Mouse (Mus musculus): Measurements from ENCODE around the gene Cyb5d1. TPM values are rescaled to one million over a fixed set of nuclear protein-coding genes. Genes with fewer than 3 reads are reported as not detected.

The Cyb5d1 gene
- polyA plus RNA-seq, 1 experiment from 2014 or later = 55.0 TPM

- Histone ChIP-seq H3K9me3 (no peaks in the 10 kb centered on the region), H3K27ac (peak within 1 kb of the TSS; percentile 100), H3K4me3 (replicated peaks) (peak within 1 kb of the TSS; percentile 99), H3K4me1 (peaks cover 61% of the 10 kb centered on the region), H3K4me2 (peak within 1 kb of the TSS; percentile 78), H3K36me3 (replicated peaks) (peaks cover 16% of the 10 kb centered on the region), H3K9ac (peak within 1 kb of the TSS; percentile 100), H3K27me3 (no peaks in the 10 kb centered on the region)
- 2% methylated on average over 15 of the region's 34 CpGs for WGBS
- ATAC-seq (ENCODE audit: low FRiP score) = no peak
Measured at GRCm38 (mm10) chr11:69369215-69369989, 26.0 kb downstream of the Cyb5d1 start, which contains the start of gene Chd3. Gene Chd3, minus strand, starts transcription at chr11:69369406.

GRCm38 (mm10) chr11:69368356-69369214 is 26.8 kb downstream of the Cyb5d1 start:
- peaks cover 15% of the 10 kb centered on the region for H3K36me3 ChIP-seq (replicated peaks)
- H3K27ac ChIP-seq = peak overlapping the region; percentile 100
- peaks cover 61% of the 10 kb centered on the region for H3K4me1 ChIP-seq
- ATAC-seq (ENCODE audit: low FRiP score) = peak; percentile 30
- WGBS = under 1% methylated on average over 61 of the region's 106 CpGs
- H3K9ac ChIP-seq = peak overlapping the region; percentile 100
- no peaks in the 10 kb centered on the region for H3K27me3 ChIP-seq
- peak overlapping the region; percentile 99 for H3K4me3 ChIP-seq (replicated peaks)
- H3K9me3 ChIP-seq = no peaks in the 10 kb centered on the region
- peak overlapping the region; percentile 78 for H3K4me2 ChIP-seq

GRCm38 (mm10) chr11:69367616-69368355 is 27.6 kb downstream of the Cyb5d1 start:
- Histone ChIP-seq H3K4me3 (replicated peaks) (peak overlapping the region; percentile 99), H3K9ac (peak overlapping the region; percentile 100), H3K27me3 (no peaks in the 10 kb centered on the region), H3K9me3 (no peaks in the 10 kb centered on the region), H3K36me3 (replicated peaks) (peaks cover 15% of the 10 kb centered on the region), H3K4me2 (peak overlapping the region; percentile 78), H3K27ac (peak overlapping the region; percentile 100), H3K4me1 (peaks cover 62% of the 10 kb centered on the region)
- under 1% methylated on average over 22 of the region's 22 CpGs for WGBS
- peak; percentile 1; the same call in 1 of the 2 replicates for ATAC-seq (ENCODE audit: low FRiP score)

GRCm38 (mm10) chr11:69366855-69367615 is 28.4 kb downstream of the Cyb5d1 start:
- Histone ChIP-seq H3K4me3 (replicated peaks) (peak overlapping the region; percentile 99), H3K27ac (peak overlapping the region; percentile 100), H3K27me3 (no peaks in the 10 kb centered on the region), H3K36me3 (replicated peaks) (peaks cover 18% of the 10 kb centered on the region), H3K4me2 (peak overlapping the region; percentile 78), H3K4me1 (peaks cover 61% of the 10 kb centered on the region), H3K9ac (peak overlapping the region; percentile 100), H3K9me3 (no peaks in the 10 kb centered on the region)
- ATAC-seq (ENCODE audit: low FRiP score) = no peak
- 0% methylated on average over 22 of the region's 22 CpGs for WGBS

- peak; percentile 85 for ATAC-seq (ENCODE audit: low FRiP score)
- H3K27ac ChIP-seq = peak overlapping the region; percentile 100
- H3K36me3 ChIP-seq (replicated peaks) = peaks cover 25% of the 10 kb centered on the region
- under 1% methylated on average over 26 of the region's 26 CpGs for WGBS
- peak overlapping the region; percentile 78 for H3K4me2 ChIP-seq
- H3K4me1 ChIP-seq = peaks cover 57% of the 10 kb centered on the region
- peak overlapping the region; percentile 100 for H3K9ac ChIP-seq
- no peaks in the 10 kb centered on the region for H3K27me3 ChIP-seq
- peak overlapping the region; percentile 99 for H3K4me3 ChIP-seq (replicated peaks)
- no peaks in the 10 kb centered on the region for H3K9me3 ChIP-seq
Measured at GRCm38 (mm10) chr11:69366157-69366854, 29.1 kb downstream of the Cyb5d1 start.

GRCm38 (mm10) chr11:69365722-69366121 is 29.7 kb downstream of the Cyb5d1 start:
- Histone ChIP-seq H3K36me3 (replicated peaks) (peaks cover 31% of the 10 kb centered on the region), H3K27ac (peak overlapping the region; percentile 100), H3K4me1 (peaks cover 51% of the 10 kb centered on the region), H3K4me3 (replicated peaks) (peak overlapping the region; percentile 99), H3K9me3 (no peaks in the 10 kb centered on the region), H3K4me2 (peak overlapping the region; percentile 78), H3K9ac (peak overlapping the region; percentile 66), H3K27me3 (no peaks in the 10 kb centered on the region)
- ATAC-seq (ENCODE audit: low FRiP score) = peak; percentile 2; the same call in 1 of the 2 replicates
- 24% methylated on average over 6 of the region's 6 CpGs for WGBS

GRCm38 (mm10) chr11:69364910-69365309 is 30.5 kb downstream of the Cyb5d1 start:
- Histone ChIP-seq H3K9ac (peak overlapping the region; percentile 66), H3K27me3 (no peaks in the 10 kb centered on the region), H3K4me1 (peaks cover 47% of the 10 kb centered on the region), H3K27ac (peak overlapping the region; percentile 100), H3K9me3 (no peaks in the 10 kb centered on the region), H3K4me3 (replicated peaks) (peak overlapping the region; percentile 99; the same call in 1 of the 2 replicates), H3K4me2 (peak overlapping the region; percentile 78), H3K36me3 (replicated peaks) (peaks cover 39% of the 10 kb centered on the region)
- WGBS = 1% methylated on average over 6 of the region's 6 CpGs
- peak; percentile 36; the same call in 1 of the 2 replicates for ATAC-seq (ENCODE audit: low FRiP score)

GRCm38 (mm10) chr11:69364376-69364775 is 31.1 kb downstream of the Cyb5d1 start:
- Histone ChIP-seq H3K9me3 (no peaks in the 10 kb centered on the region), H3K27me3 (no peaks in the 10 kb centered on the region), H3K4me3 (replicated peaks) (peak overlapping the region; percentile 99; the same call in 1 of the 2 replicates), H3K9ac (peak overlapping the region; percentile 66), H3K36me3 (replicated peaks) (peaks cover 45% of the 10 kb centered on the region), H3K4me2 (peak overlapping the region; percentile 78), H3K27ac (peak overlapping the region; percentile 100), H3K4me1 (peaks cover 44% of the 10 kb centered on the region)
- 58% methylated on average over 8 of the region's 8 CpGs for WGBS
- ATAC-seq (ENCODE audit: low FRiP score) = no peak

GRCm38 (mm10) chr11:69362479-69362878 is 33.0 kb downstream of the Cyb5d1 start:
- Histone ChIP-seq H3K27me3 (no peaks in the 10 kb centered on the region), H3K36me3 (replicated peaks) (peaks cover 64% of the 10 kb centered on the region), H3K9me3 (no peaks in the 10 kb centered on the region), H3K27ac (0 out of 2 replicates have a peak overlapping the region, but pooled peaks have one; percentile 8), H3K4me3 (replicated peaks) (no peak overlapping the region), H3K4me2 (no peak overlapping the region), H3K9ac (no peak overlapping the region), H3K4me1 (peaks cover 34% of the 10 kb centered on the region)
- no peak for ATAC-seq (ENCODE audit: low FRiP score)
- 85% methylated on average over 2 of the region's 2 CpGs for WGBS

GRCm38 (mm10) chr11:69362021-69362420 is 33.4 kb downstream of the Cyb5d1 start:
- Histone ChIP-seq H3K4me2 (no peak overlapping the region), H3K36me3 (replicated peaks) (peaks cover 68% of the 10 kb centered on the region), H3K9me3 (no peaks in the 10 kb centered on the region), H3K9ac (no peak overlapping the region), H3K27me3 (no peaks in the 10 kb centered on the region), H3K27ac (no peak overlapping the region), H3K4me3 (replicated peaks) (no peak overlapping the region), H3K4me1 (peaks cover 33% of the 10 kb centered on the region)
- no peak for ATAC-seq (ENCODE audit: low FRiP score)
- 52% methylated on average over 7 of the region's 7 CpGs for WGBS

All from forebrain, embryonic 12.5 days (tissue).